ENCODE assay signal across 8 mouse cellular contexts in the genomic region with DNA sequence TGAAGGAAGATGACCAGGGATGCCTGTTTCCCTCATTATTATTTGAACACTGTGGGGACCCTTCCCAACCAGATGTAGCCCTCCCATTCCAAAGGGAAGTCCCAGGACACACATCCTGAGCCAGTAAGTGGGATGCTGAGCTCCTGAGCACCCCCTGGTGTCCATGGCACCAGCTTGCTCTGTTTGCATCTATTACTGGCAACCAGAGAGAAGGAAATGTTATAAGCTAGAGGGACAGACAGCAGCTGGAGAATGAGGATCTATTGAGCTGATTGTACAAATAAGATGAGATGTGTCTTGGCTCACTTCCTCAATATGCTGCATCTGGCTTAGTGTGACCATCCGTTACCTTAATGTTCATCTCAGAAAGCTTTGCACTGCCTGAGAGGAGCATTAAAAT.
DNase-seq lines count a peak whose midpoint lies in the region; ATAC-seq and TF ChIP-seq lines count a peak whose summit lies in the region.
"Had no signal": no experiment of that assay in that cellular context is flagged by ENCODE, and none has a peak within 500 bp of the region (broad histone marks: within the 10 kb centered on the region; RNA-seq: fewer than 3 reads in every experiment).

No protein-coding gene starts in this region.

- peak in 1 of 2 experiments; percentile 37 for DNase-seq in layer of hippocampus, adult 2 months (ENCODE audit: low spot score in 2 of 2)
- DNase-seq in layer of hippocampus, postnatal 36 days: no peak
- DNase-seq in ES-CJ7 (ENCODE audit: low read depth, low spot score): peak; percentile 16
- DNase-seq in adrenal gland, postnatal 14 days: peak; percentile 32
- peak; percentile 46 for DNase-seq in lung, postnatal 14 days
- peak; percentile 2 for DNase-seq in yolk sac, embryonic 10.5 days (ENCODE audit: low spot score)

- H3K4me3 ChIP-seq in layer of hippocampus, adult 2 months: no peak overlapping the region
- H3K4me3 ChIP-seq: erythroblast, embryonic 14.5 days had no signal

- peak; percentile 33 for ATAC-seq in inflammation-experienced regulatory T-cells, adult 6 months

- H3K27ac ChIP-seq in layer of hippocampus, adult 2 months: no peak overlapping the region

- TF ChIP-seq CTCF in layer of hippocampus, adult 2 months (conservative IDR thresholded peaks at IDR 0.05): peak; percentile 77

Comparison
In these comparisons a context has a peak if more than half of its experiments do, and no peak if none do; other contexts are left out.
1. DNase-seq: peak in ES-CJ7 (single experiment), adrenal gland, postnatal 14 days (single experiment), lung, postnatal 14 days (single experiment) and yolk sac, embryonic 10.5 days (single experiment); none in layer of hippocampus, postnatal 36 days (0 of 2).